Mouse (Mus musculus): ENCODE data around the gene Gm11077.

The Gm11077 gene

GRCm38 (mm10) chr6:140729272-140729671 is at the start of gene Gm11077:
TSS of gene Gm11077 (plus strand) at chr6:140729284.
- DNase-seq (ENCODE audit: low read depth in 2 of 2, low spot score in 2 of 2) = no peak

- no peak for DNase-seq (ENCODE audit: low read depth in 2 of 2, low spot score in 2 of 2)
These were observed 48.4 kb upstream of the Gm11077 start for GRCm38 (mm10) chr6:140680713-140681112.

- no peak for DNase-seq (ENCODE audit: low read depth in 2 of 2, low spot score in 2 of 2)
These were observed 46.3 kb upstream of the Gm11077 start for GRCm38 (mm10) chr6:140682829-140683228.

GRCm38 (mm10) chr6:140684403-140684802 is 44.7 kb upstream of the Gm11077 start:
- DNase-seq (ENCODE audit: low read depth in 2 of 2, low spot score in 2 of 2) = no peak

GRCm38 (mm10) chr6:140689617-140690404 is 39.3 kb upstream of the Gm11077 start:
- no peak for DNase-seq (ENCODE audit: low read depth in 2 of 2, low spot score in 2 of 2)

GRCm38 (mm10) chr6:140692160-140692559 is 36.9 kb upstream of the Gm11077 start:
- DNase-seq (ENCODE audit: low read depth in 2 of 2, low spot score in 2 of 2) = no peak

- DNase-seq (ENCODE audit: low read depth in 2 of 2, low spot score in 2 of 2) = no peak
These were observed 32.7 kb upstream of the Gm11077 start for GRCm38 (mm10) chr6:140696192-140696879.

- DNase-seq (ENCODE audit: low read depth in 2 of 2, low spot score in 2 of 2) = no peak
These were observed 31.1 kb upstream of the Gm11077 start for GRCm38 (mm10) chr6:140697994-140698393.

- no peak for DNase-seq (ENCODE audit: low read depth in 2 of 2, low spot score in 2 of 2)
These were observed 30.5 kb upstream of the Gm11077 start for GRCm38 (mm10) chr6:140698596-140698995.

- DNase-seq (ENCODE audit: low read depth in 2 of 2, low spot score in 2 of 2) = no peak
These were observed 27.8 kb upstream of the Gm11077 start for GRCm38 (mm10) chr6:140701259-140701658.

- no peak for DNase-seq (ENCODE audit: low read depth in 2 of 2, low spot score in 2 of 2)
These were observed 24.0 kb upstream of the Gm11077 start for GRCm38 (mm10) chr6:140705132-140705531.

- no peak for DNase-seq (ENCODE audit: low read depth in 2 of 2, low spot score in 2 of 2)
These were observed 23.0 kb upstream of the Gm11077 start for GRCm38 (mm10) chr6:140706056-140706455.

- peak; percentile 56 to 63 for DNase-seq (ENCODE audit: low read depth in 2 of 2, low spot score in 2 of 2)
These were observed 21.0 kb upstream of the Gm11077 start for GRCm38 (mm10) chr6:140708059-140708458.

GRCm38 (mm10) chr6:140709415-140710107 is 19.5 kb upstream of the Gm11077 start:
- DNase-seq (ENCODE audit: low read depth in 2 of 2, low spot score in 2 of 2) = peak in 1 of 2 experiments; percentile 51

GRCm38 (mm10) chr6:140712754-140713153 is 16.3 kb upstream of the Gm11077 start:
- peak; percentile 43 to 59 for DNase-seq (ENCODE audit: low read depth in 2 of 2, low spot score in 2 of 2)

GRCm38 (mm10) chr6:140714905-140715365 is 14.1 kb upstream of the Gm11077 start:
- DNase-seq (ENCODE audit: low read depth in 2 of 2, low spot score in 2 of 2) = peak; percentile 71 to 74

- DNase-seq (ENCODE audit: low read depth in 2 of 2, low spot score in 2 of 2) = peak; percentile 37 to 46
These were observed 7.0 kb upstream of the Gm11077 start for GRCm38 (mm10) chr6:140722058-140722457.

- no peak for DNase-seq (ENCODE audit: low read depth in 2 of 2, low spot score in 2 of 2)
These were observed 1.8 kb downstream of the Gm11077 start for GRCm38 (mm10) chr6:140730669-140731401.

GRCm38 (mm10) chr6:140731402-140731730 is 2.3 kb downstream of the Gm11077 start:
- no peak for DNase-seq (ENCODE audit: low read depth in 2 of 2, low spot score in 2 of 2)

GRCm38 (mm10) chr6:140732971-140733640 is 4.0 kb downstream of the Gm11077 start:
- no peak for DNase-seq (ENCODE audit: low read depth in 2 of 2, low spot score in 2 of 2)

- DNase-seq (ENCODE audit: low read depth in 2 of 2, low spot score in 2 of 2) = no peak
These were observed 4.5 kb downstream of the Gm11077 start for GRCm38 (mm10) chr6:140733641-140733986.

Data from CD8-positive naive resting alpha-beta T cell, adult 2 months (primary cell).